Mouse (Mus musculus) heart, postnatal 0 days (tissue): ENCODE data around the gene Dnah11.

Experiments
- CTCF ChIP-seq: IDR thresholded peaks from 2 replicates; pipeline ENCODE4 v1.5.1; 2016; ENCODE audit warnings: antibody characterized with exemption, control low read depth, low read depth
- EP300 ChIP-seq: IDR thresholded peaks from 2 replicates; pipeline ENCODE4 v1.6.1; 2016; ENCODE audit warnings: antibody characterized with exemption, low read depth

GRCm38 (mm10) chr12:118186120-118186880 is 12.5 kb downstream of the Dnah11 start:
- TF ChIP-seq CTCF (no peak), EP300 (no peak)
